Mouse (Mus musculus): ENCODE measurements around the gene Fam24a.
A peak's percentile ranks its signal among the peaks of the same experiment; 100 is the strongest.

Gene Fam24a

GRCm38 (mm10) chr7:131333564-131333963 lies at the start of gene Fam24a:
Fam24a (plus strand) TSS chr7:131333864.
- DNase-seq = no peak

GRCm38 (mm10) chr7:131297151-131297550 lies 36.5 kb upstream of the Fam24a start:
- DNase-seq = no peak

- DNase-seq = no peak
Observed at GRCm38 (mm10) chr7:131303340-131303739, 30.3 kb upstream of the Fam24a start.

GRCm38 (mm10) chr7:131306733-131307132 lies 26.9 kb upstream of the Fam24a start:
- no peak for DNase-seq

- no peak for DNase-seq
Observed at GRCm38 (mm10) chr7:131314493-131314892, 19.2 kb upstream of the Fam24a start.

GRCm38 (mm10) chr7:131317587-131317986 lies 16.1 kb upstream of the Fam24a start:
- no peak for DNase-seq

- no peak for DNase-seq
Observed at GRCm38 (mm10) chr7:131318340-131318739, 15.3 kb upstream of the Fam24a start.

- no peak for DNase-seq
Observed at GRCm38 (mm10) chr7:131322192-131322591, 11.5 kb upstream of the Fam24a start, which contains the start of gene Cuzd1. Cuzd1 (minus strand) TSS chr7:131322292.

GRCm38 (mm10) chr7:131327054-131327453 lies 6.6 kb upstream of the Fam24a start:
- DNase-seq = no peak

- no peak for DNase-seq
Observed at GRCm38 (mm10) chr7:131329416-131329815, 4.2 kb upstream of the Fam24a start, which contains the start of gene Fam24b. Fam24b (minus strand) TSS chr7:131329516.

- DNase-seq = no peak
Observed at GRCm38 (mm10) chr7:131331688-131332087, 2.0 kb upstream of the Fam24a start.

- no peak for DNase-seq
Observed at GRCm38 (mm10) chr7:131337502-131338068, 3.9 kb downstream of the Fam24a start.

GRCm38 (mm10) chr7:131345856-131346541 lies 12.3 kb downstream of the Fam24a start:
- DNase-seq = no peak

- DNase-seq = no peak
Observed at GRCm38 (mm10) chr7:131356105-131356504, 22.4 kb downstream of the Fam24a start.

- DNase-seq = no peak
Observed at GRCm38 (mm10) chr7:131362269-131362614, 28.6 kb downstream of the Fam24a start.

- DNase-seq = peak; percentile 91
Observed at GRCm38 (mm10) chr7:131362615-131363300, 29.1 kb downstream of the Fam24a start, which contains the start of gene 2310057M21Rik. 2310057M21Rik (minus strand) TSS chr7:131362759.

- no peak for DNase-seq
Observed at GRCm38 (mm10) chr7:131364131-131364530, 30.5 kb downstream of the Fam24a start.

- DNase-seq = peak; percentile 92
Observed at GRCm38 (mm10) chr7:131370648-131371469, 37.2 kb downstream of the Fam24a start, which contains the start of gene Pstk. Pstk (plus strand) TSS chr7:131371141.

GRCm38 (mm10) chr7:131371470-131371860 lies 37.8 kb downstream of the Fam24a start:
- DNase-seq = no peak

- no peak for DNase-seq
Observed at GRCm38 (mm10) chr7:131371880-131372651, 38.4 kb downstream of the Fam24a start.

All from right cerebral cortex, postnatal 25 days (tissue).